Mouse (Mus musculus) urinary bladder, adult 18-20 months (tissue): Measurements from ENCODE around the gene Znhit3.
"Not testable (repeated sequence)": the region's sequence is repeated elsewhere in the genome, so short reads cannot be mapped to it uniquely, and the experiment has no call there.

ENCODE experiments used
- DNase-seq, 2 experiments: peaks; one replicate each; pipeline ENCODE4 v3.0.0; 2022; ENCODE audit warnings: low spot score in 2 of 2, mixed read lengths in 2 of 2

Gene Znhit3

GRCm38 (mm10) chr11:84876020-84876419 is 40.1 kb downstream of the Znhit3 start:
- not testable (repeated sequence) for DNase-seq

GRCm38 (mm10) chr11:84873042-84873833 is 42.9 kb downstream of the Znhit3 start:
- no peak for DNase-seq

- DNase-seq = no peak
Measured at GRCm38 (mm10) chr11:84871548-84872069, 44.6 kb downstream of the Znhit3 start.

GRCm38 (mm10) chr11:84871046-84871445 is 45.1 kb downstream of the Znhit3 start:
- no peak for DNase-seq

GRCm38 (mm10) chr11:84870337-84871043 is 45.7 kb downstream of the Znhit3 start, which contains the start of gene Ggnbp2:
Gene Ggnbp2, minus strand, starts transcription at chr11:84870817.
- DNase-seq = peak; percentile 87 to 90

- peak; percentile 87 to 90 for DNase-seq
Measured at GRCm38 (mm10) chr11:84869537-84870232, 46.5 kb downstream of the Znhit3 start.

GRCm38 (mm10) chr11:84868786-84869259 is 47.3 kb downstream of the Znhit3 start:
- DNase-seq = no peak

GRCm38 (mm10) chr11:84867586-84867985 is 48.6 kb downstream of the Znhit3 start:
- DNase-seq = no peak

GRCm38 (mm10) chr11:84865268-84865667 is 50.9 kb downstream of the Znhit3 start:
- no peak for DNase-seq
